ENCODE assay signal across 18 mouse cellular contexts in genomic region chr8:12787427-12787826, GRCm38 (mm10). TPM values are rescaled to one million over a fixed set of nuclear protein-coding genes. Genes with fewer than 3 reads are reported as not detected.
DNase-seq lines count a peak whose midpoint lies in the region; ATAC-seq lines count a peak whose summit lies in the region.
"Had no signal": no experiment of that assay in that cellular context is flagged by ENCODE, and none has a peak within 500 bp of the region (broad histone marks: within the 10 kb centered on the region; RNA-seq: fewer than 3 reads in every experiment).

No protein-coding gene starts in this region.

- H3K36me3 ChIP-seq in kidney, embryonic 15.5 days, result 0 out of 2 replicates have a peak, but pooled peaks cover 3% of the 10 kb centered on the region
- H3K36me3 ChIP-seq in neural tube, embryonic 14.5 days (ENCODE audit: control insufficient read depth, insufficient read depth, low read length), result no peaks in the 10 kb centered on the region
- no peaks in the 10 kb centered on the region for H3K36me3 ChIP-seq in neural tube, embryonic 15.5 days
- H3K36me3 ChIP-seq: limb, embryonic 10.5 days had no signal

- no peak overlapping the region for H3K9ac ChIP-seq in kidney, embryonic 15.5 days
- H3K9ac ChIP-seq in neural tube, embryonic 14.5 days (replicated peaks; ENCODE audit: low read depth, low read length), result no peak overlapping the region
- H3K9ac ChIP-seq in neural tube, embryonic 15.5 days (replicated peaks), result no peak overlapping the region
- H3K9ac ChIP-seq: forebrain, embryonic 13.5 days; intestine, embryonic 15.5 days had no signal

- no peaks in the 10 kb centered on the region for H3K9me3 ChIP-seq in kidney, embryonic 15.5 days (replicated peaks)
- H3K9me3 ChIP-seq in neural tube, embryonic 14.5 days (ENCODE audit: control insufficient read depth, low read length), result no peaks in the 10 kb centered on the region
- H3K9me3 ChIP-seq in neural tube, embryonic 15.5 days (replicated peaks), result no peaks in the 10 kb centered on the region
- H3K9me3 ChIP-seq: forebrain, embryonic 13.5 days; intestine, embryonic 15.5 days; limb, embryonic 10.5 days had no signal

- WGBS in kidney, embryonic 15.5 days, result 40% methylated on average over 8 of the region's 8 CpGs
- 51% methylated on average over 8 of the region's 8 CpGs for WGBS in neural tube, embryonic 14.5 days
- WGBS in neural tube, embryonic 15.5 days, result 47% methylated on average over 8 of the region's 8 CpGs

- H3K27ac ChIP-seq in kidney, embryonic 15.5 days, result no peak overlapping the region
- no peak overlapping the region for H3K27ac ChIP-seq in neural tube, embryonic 14.5 days (ENCODE audit: low read depth, low read length)
- no peak overlapping the region for H3K27ac ChIP-seq in neural tube, embryonic 15.5 days (replicated peaks)
- H3K27ac ChIP-seq: forebrain, embryonic 13.5 days; intestine, embryonic 15.5 days; limb, embryonic 10.5 days had no signal

- no peak overlapping the region for H3K4me3 ChIP-seq in kidney, embryonic 15.5 days (replicated peaks)
- H3K4me3 ChIP-seq in neural tube, embryonic 14.5 days (ENCODE audit: low read depth, low read length), result no peak overlapping the region
- no peak overlapping the region for H3K4me3 ChIP-seq in neural tube, embryonic 15.5 days (replicated peaks)
- H3K4me3 ChIP-seq: forebrain, embryonic 13.5 days; intestine, embryonic 15.5 days; limb, embryonic 10.5 days had no signal

- DNase-seq in cerebellum, adult 9-11 months, result peak; percentile 39
- DNase-seq in cerebellum, adult 9-10 months, result no peak
- DNase-seq in kidney, postnatal 36 days, result no peak
- no peak for DNase-seq in urinary bladder, postnatal 36 days (ENCODE audit: low spot score in 2 of 2)
- DNase-seq: adrenal gland, adult 8-10 months; gastrocnemius, postnatal 36 days; kidney, postnatal 14 days; layer of hippocampus, adult 9-11 months; lung, adult 18-20 months; lung, postnatal 14 days; thymus, postnatal 14 days had no signal

- no peaks in the 10 kb centered on the region for H3K27me3 ChIP-seq in kidney, embryonic 15.5 days
- H3K27me3 ChIP-seq in neural tube, embryonic 14.5 days (ENCODE audit: control insufficient read depth, insufficient read depth, low read length), result no peaks in the 10 kb centered on the region
- H3K27me3 ChIP-seq in neural tube, embryonic 15.5 days (replicated peaks), result no peaks in the 10 kb centered on the region
- H3K27me3 ChIP-seq: forebrain, embryonic 13.5 days; intestine, embryonic 15.5 days had no signal

- ATAC-seq in kidney, embryonic 15.5 days (replicated peaks; ENCODE audit: low FRiP score), result peak; percentile 61
- 0 out of 2 replicates have a peak, but pooled peaks have one; percentile 38 for ATAC-seq in neural tube, embryonic 14.5 days (ENCODE audit: low read depth)
- no peak for ATAC-seq in neural tube, embryonic 15.5 days (ENCODE audit: low FRiP score)
- ATAC-seq in neutrophil, adult 5-6 weeks (ENCODE audit: extremely low read depth, insufficient number of reproducible peaks, low FRiP score, poor library complexity, severe bottlenecking), result 0 out of 2 replicates have a peak, but pooled peaks have one; percentile 5
- ATAC-seq: intestine, embryonic 15.5 days had no signal

- peaks cover 34% of the 10 kb centered on the region for H3K4me1 ChIP-seq in kidney, embryonic 15.5 days
- H3K4me1 ChIP-seq in neural tube, embryonic 14.5 days (ENCODE audit: control insufficient read depth, insufficient read depth, low read length), result no peaks in the 10 kb centered on the region
- H3K4me1 ChIP-seq in neural tube, embryonic 15.5 days, result peaks cover 16% of the 10 kb centered on the region
- H3K4me1 ChIP-seq: limb, embryonic 10.5 days had no signal

- H3K4me2 ChIP-seq in kidney, embryonic 15.5 days, result no peak overlapping the region
- no peak overlapping the region for H3K4me2 ChIP-seq in neural tube, embryonic 14.5 days (ENCODE audit: low read depth, low read length)
- H3K4me2 ChIP-seq in neural tube, embryonic 15.5 days, result no peak overlapping the region
- H3K4me2 ChIP-seq: forebrain, embryonic 13.5 days; intestine, embryonic 15.5 days had no signal

RNA-seq across cellular contexts. Expression of gene Atp11a, which starts 30.6 kb away (rescaled TPM):
- 14.6 and 17.0 TPM in 2 replicates for polyA plus RNA-seq in kidney, embryonic 15.5 days (2015; fragmentation: Nextera tagmentation; extraction: Ambion mirVana)
- 14.6 and 17.1 TPM in 2 replicates for polyA plus RNA-seq in neural tube, embryonic 14.5 days (2014; fragmentation: Nextera tagmentation; extraction: Ambion mirVana)
- polyA plus RNA-seq in neural tube, embryonic 15.5 days (2015; fragmentation: Nextera tagmentation; extraction: Ambion mirVana), result 12.0 and 13.4 TPM in 2 replicates
- 28.2 and 32.7 TPM in 2 replicates for total RNA-seq in neutrophil, adult 5-6 weeks (2017)
